Mouse (Mus musculus) hindbrain, embryonic 10.5 days (tissue): Measurements from ENCODE around the gene Slc6a15. TPM values are rescaled to one million over a fixed set of nuclear protein-coding genes. Genes with fewer than 3 reads are reported as not detected.
A peak's percentile ranks its signal among the peaks of the same experiment; 100 is the strongest.

Source experiments
- DNase-seq: peaks from one replicate; pipeline ENCODE4 v3.0.0-alpha.2; 2017; ENCODE audit warnings: low spot score
- H3K27ac ChIP-seq: fragments of 300-500 bp; sonication (generic); 2 replicates; pipeline ENCODE4 v1.5.1; 2016; ENCODE audit warnings: mild to moderate bottlenecking, moderate library complexity
- H3K27me3 ChIP-seq: fragments of 300-500 bp; sonication (generic); 2 replicates; pipeline ENCODE4 v1.6.1; 2016; ENCODE audit warnings: mild to moderate bottlenecking; ENCODE audit not compliant: poor library complexity, insufficient read depth, severe bottlenecking
- H3K36me3 ChIP-seq: fragments of 300-500 bp; sonication (generic); 2 replicates; pipeline ENCODE4 v1.6.1; 2016; ENCODE audit warnings: mild to moderate bottlenecking, moderate library complexity
- H3K4me1 ChIP-seq: fragments of 300-500 bp; sonication (generic); replicated peaks from 2 replicates; pipeline ENCODE4 v1.6.1; 2016; ENCODE audit warnings: mild to moderate bottlenecking
- H3K4me3 ChIP-seq: fragments of 300-500 bp; sonication (generic); 2 replicates; pipeline ENCODE4 v1.5.1; 2016; ENCODE audit warnings: mild to moderate bottlenecking, moderate library complexity
- H3K9me3 ChIP-seq: fragments of 300-500 bp; sonication (generic); 2 replicates; pipeline ENCODE4 v1.6.1; 2016; ENCODE audit warnings: mild to moderate bottlenecking, moderate library complexity
- WGBS: fragments of 180-500 bp; shearing (Covaris S2); methylation state at CpG from one replicate; pipeline ENCODE4 v1.1.7; 2016; 5-methylcytosine and 5-hydroxymethylcytosine counted together
- polyA plus RNA-seq: library from polyadenylated mRNA; unstranded; fragments of >200 nt; fragmentation: Nextera tagmentation; extraction: Ambion mirVana; gene quantifications from 2 replicates; pipeline ENCODE4 v1.2.1, GENCODE M21; 2016

Gene Slc6a15
- 6.3 and 12.7 TPM in 2 replicates for polyA plus RNA-seq

DNA sequence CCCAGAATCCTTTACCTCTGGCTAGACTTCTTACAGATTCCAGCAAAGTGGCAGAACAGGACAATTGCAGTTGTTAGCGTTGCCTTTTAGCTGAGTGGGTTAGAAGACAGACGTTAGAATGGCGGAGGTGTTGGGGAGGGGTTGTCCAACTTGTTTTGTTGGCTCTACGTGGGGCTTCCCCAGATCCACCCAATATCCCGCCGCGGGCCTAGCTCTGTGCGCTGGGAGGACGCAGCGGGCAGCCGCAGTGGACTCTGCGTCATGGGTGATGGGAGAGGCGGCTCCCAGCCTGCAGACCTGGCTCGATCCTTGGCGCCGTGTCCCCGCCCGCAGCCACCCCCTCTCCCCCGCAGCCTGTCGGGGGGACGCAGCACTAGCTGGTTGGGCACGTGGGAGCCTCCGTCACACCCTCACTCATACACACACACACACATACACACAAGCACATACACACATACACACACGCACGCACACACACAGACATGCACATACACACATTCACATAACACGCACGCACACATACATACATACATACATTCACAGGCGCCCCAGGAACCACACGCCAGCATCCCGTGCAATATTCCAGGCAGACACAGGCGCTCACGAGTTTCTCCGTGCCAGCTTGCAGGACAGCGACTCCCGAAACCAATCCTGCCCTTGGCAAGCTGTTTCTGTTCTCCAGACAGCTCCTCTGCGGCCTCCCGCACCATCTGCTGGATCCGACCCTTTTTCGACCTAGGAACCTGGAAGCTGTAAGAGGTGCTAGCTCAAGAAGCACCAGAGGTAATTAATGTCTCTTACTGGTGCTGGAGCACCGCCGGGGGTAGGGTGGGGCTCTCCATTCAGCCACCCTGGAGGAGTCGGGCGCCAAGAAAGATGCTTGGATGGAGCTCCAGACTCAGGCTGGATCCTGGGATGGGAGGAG is at the start of gene Slc6a15:
Gene Slc6a15 (plus strand): TSS at position 413 of the 925 bp plus-strand sequence.
- no peaks in the 10 kb centered on the region for H3K36me3 ChIP-seq
- under 1% methylated on average over 43 of the region's 43 CpGs for WGBS
- peak within 1 kb of the TSS; percentile 70 for H3K4me3 ChIP-seq
- 0 out of 2 replicates have a peak, but pooled peaks cover 12% of the 10 kb centered on the region for H3K27me3 ChIP-seq
- peak; percentile 54 for DNase-seq
- peak within 1 kb of the TSS; percentile 75 for H3K27ac ChIP-seq
- peaks cover 7% of the 10 kb centered on the region; the same call in 1 of the 2 replicates for H3K4me1 ChIP-seq
- H3K9me3 ChIP-seq, result no peaks in the 10 kb centered on the region

DNA sequence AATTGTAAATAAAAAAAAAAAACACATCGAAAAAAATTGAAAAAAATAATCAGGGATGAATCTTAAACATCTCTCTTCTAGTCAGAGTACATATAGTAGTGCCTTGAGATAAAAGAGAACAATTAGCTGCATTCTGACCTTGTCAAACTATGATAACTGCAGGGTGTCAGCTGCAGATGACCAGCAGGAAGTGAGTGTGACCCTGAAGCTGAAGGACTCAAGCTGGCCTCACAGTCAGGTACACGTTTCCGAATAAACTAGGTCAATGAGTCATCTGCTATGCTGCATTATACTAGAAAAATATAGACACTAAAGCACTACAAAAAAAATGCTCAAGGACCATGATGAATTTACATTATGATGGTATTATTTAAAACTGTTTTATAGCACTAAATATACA is 45.6 kb upstream of the Slc6a15 start:
- Histone ChIP-seq H3K27ac (no peak overlapping the region), H3K9me3 (0 out of 2 replicates have a peak, but pooled peaks cover 2% of the 10 kb centered on the region), H3K4me1 (no peaks in the 10 kb centered on the region), H3K4me3 (no peak overlapping the region), H3K36me3 (no peaks in the 10 kb centered on the region), H3K27me3 (no peaks in the 10 kb centered on the region)
- 76% methylated on average over 3 of the region's 3 CpGs for whole genome bisulfite sequencing
- no peak for DNase-seq

DNA sequence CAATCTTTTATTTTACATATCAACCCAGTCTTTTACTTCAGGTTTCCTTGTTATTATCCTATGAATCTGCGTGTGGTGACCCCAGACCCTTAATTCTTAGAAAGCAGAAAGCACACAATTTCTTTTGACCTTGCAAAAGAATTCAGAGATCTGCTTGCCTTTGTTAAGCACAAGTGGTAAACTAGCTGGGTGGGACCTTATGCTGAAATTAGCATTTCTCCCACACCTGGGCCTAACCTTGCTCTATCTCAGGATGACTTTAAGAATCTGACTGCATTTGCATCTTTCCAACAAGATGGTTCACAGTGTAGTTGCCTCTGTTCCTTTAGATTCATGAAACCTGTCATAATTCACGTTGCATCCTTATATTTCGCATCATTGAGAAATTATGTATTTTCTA is 44.2 kb upstream of the Slc6a15 start:
- Histone ChIP-seq H3K36me3 (no peaks in the 10 kb centered on the region), H3K4me3 (no peak overlapping the region), H3K4me1 (no peaks in the 10 kb centered on the region), H3K27me3 (no peaks in the 10 kb centered on the region), H3K27ac (no peak overlapping the region), H3K9me3 (0 out of 2 replicates have a peak, but pooled peaks cover 2% of the 10 kb centered on the region)
- DNase-seq, result no peak
- WGBS, result 87% methylated on average over 3 of the region's 3 CpGs

DNA sequence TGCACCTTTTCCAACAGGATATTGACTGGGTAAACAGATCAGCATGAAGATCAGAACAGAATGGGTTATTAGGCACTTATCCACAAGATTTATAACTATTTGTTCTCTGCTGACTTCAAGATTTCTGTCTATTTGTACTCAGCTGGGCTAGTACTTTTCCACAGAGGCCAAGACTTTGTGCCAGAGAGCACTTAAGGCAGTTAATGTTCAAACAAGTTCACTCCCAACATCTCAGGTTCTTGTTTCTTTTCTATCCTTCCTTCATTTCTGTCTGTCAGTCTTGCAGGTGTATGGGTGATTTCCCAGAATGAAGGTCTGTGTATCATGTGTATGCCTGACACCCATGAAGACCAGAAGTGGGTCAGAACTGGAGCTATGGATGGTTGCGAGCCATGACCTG is 33.3 kb upstream of the Slc6a15 start:
- Histone ChIP-seq H3K36me3 (no peaks in the 10 kb centered on the region), H3K27ac (no peak overlapping the region), H3K27me3 (no peaks in the 10 kb centered on the region), H3K4me3 (no peak overlapping the region), H3K9me3 (no peaks in the 10 kb centered on the region), H3K4me1 (no peaks in the 10 kb centered on the region)
- DNase-seq, result no peak
- 98% methylated on average over 1 of the region's 1 CpGs for WGBS

DNA sequence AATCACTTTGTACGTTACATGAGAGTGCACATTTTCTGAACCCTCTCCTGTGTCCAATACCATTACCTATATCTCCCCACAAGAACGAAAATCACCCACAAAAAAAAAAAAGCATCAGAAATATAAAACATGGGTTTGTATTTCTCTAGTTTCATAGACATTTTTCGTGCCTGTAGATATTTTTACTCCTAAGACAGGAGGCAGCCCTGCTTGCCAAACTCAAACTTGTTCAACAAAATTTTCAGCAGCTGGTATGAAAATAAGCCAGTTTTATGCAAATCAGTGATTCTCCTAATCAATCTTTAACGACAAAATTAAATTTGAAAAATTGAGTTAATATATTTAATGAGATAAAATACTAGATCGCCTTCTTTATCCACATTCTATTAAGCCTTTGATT is 27.7 kb upstream of the Slc6a15 start:
- Histone ChIP-seq H3K4me1 (no peaks in the 10 kb centered on the region), H3K27me3 (no peaks in the 10 kb centered on the region), H3K4me3 (no peak overlapping the region), H3K9me3 (no peaks in the 10 kb centered on the region), H3K36me3 (no peaks in the 10 kb centered on the region), H3K27ac (no peak overlapping the region)
- no peak for DNase-seq
- WGBS, result 89% methylated on average over 5 of the region's 5 CpGs

DNA sequence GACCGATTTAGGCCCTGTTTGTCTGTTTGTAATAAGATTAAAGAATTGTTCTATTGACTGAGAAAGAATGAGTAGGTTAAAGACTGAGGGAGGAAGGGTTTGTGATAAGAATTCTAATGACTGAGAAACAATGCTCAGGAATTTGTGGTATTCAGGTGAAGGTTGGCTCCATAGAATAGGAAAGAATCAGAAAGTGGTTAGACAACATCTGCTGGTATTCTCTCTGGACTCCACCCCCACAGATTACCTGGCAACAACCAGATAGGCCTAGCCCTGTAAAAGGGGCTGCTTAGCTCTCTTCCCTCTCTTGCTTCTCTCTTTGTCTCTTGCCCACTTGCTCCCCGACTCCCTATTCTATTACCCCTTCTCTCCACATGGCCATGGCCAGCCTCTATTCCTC is 20.8 kb upstream of the Slc6a15 start:
- no peak for DNase-seq
- no peaks in the 10 kb centered on the region for H3K36me3 ChIP-seq
- H3K9me3 ChIP-seq, result no peaks in the 10 kb centered on the region
- 53% methylated on average over 2 of the region's 2 CpGs for WGBS
- no peak overlapping the region for H3K4me3 ChIP-seq
- no peaks in the 10 kb centered on the region for H3K27me3 ChIP-seq
- no peak overlapping the region for H3K27ac ChIP-seq
- peaks cover 5% of the 10 kb centered on the region; the same call in 1 of the 2 replicates for H3K4me1 ChIP-seq

DNA sequence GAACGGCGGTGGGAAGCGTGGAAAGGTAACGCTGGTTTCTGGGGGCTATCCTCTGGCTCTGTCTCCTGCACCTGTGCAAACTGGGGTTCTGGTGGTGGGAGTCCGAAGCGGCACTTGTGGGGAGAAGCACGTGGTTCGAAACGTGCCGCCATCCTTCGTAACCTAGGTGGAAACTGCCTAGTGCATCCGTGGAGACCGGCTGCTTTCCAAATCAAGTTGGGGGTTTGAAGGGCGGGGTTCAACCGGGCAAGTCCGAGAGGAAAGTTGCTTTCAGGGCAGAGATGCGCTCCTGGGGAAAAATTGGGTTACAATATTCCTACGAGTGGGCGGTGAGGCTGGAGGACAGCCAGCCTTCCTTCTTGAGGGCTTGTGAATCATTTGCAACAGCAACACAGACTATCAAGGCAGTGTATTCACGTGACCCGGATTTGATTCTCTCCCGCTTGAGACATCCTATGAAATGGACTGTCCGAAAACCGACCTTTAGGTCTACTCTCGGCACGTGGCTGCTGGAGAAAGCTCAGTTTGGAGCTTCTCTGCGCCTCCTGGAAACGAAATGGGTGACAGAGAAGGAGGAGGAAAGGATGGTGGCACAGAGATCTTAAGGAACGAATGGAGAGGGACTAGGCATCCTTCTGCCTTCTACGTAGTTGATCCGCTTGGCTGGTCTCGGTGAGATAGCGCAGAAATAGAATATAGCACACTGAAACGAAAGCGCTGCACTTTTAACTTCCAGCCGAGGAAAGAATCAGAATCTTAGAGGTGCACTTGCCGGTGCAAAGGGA is 905 bp downstream of the Slc6a15 start:
- under 1% methylated on average over 37 of the region's 37 CpGs for WGBS
- peak; percentile 53 for DNase-seq
- Histone ChIP-seq H3K27me3 (0 out of 2 replicates have a peak, but pooled peaks cover 12% of the 10 kb centered on the region), H3K9me3 (no peaks in the 10 kb centered on the region), H3K36me3 (no peaks in the 10 kb centered on the region), H3K4me1 (peaks cover 7% of the 10 kb centered on the region; the same call in 1 of the 2 replicates), H3K4me3 (peak overlapping the region; percentile 70), H3K27ac (peak overlapping the region; percentile 75)

DNA sequence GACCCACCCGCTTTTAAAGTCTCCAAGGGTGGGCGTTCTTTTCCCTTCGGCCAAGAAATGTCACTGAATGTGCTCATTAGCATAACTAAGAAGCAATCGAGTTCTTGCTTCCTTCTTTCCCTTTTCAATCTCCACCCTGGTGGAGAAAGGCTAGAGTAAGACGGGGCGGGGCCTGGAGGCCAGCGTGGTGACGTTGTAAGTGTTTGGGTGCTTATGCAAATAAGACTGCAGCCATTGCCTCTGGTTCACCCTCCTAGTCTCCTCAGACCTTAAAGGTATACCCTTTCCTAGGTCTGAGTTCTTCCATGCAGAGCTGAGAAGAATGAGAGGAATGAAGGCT is 1.5 kb downstream of the Slc6a15 start:
- Histone ChIP-seq H3K27ac (peak overlapping the region; percentile 75), H3K4me1 (peaks cover 7% of the 10 kb centered on the region; the same call in 1 of the 2 replicates)
- 0% methylated on average over 8 of the region's 8 CpGs for WGBS

DNA sequence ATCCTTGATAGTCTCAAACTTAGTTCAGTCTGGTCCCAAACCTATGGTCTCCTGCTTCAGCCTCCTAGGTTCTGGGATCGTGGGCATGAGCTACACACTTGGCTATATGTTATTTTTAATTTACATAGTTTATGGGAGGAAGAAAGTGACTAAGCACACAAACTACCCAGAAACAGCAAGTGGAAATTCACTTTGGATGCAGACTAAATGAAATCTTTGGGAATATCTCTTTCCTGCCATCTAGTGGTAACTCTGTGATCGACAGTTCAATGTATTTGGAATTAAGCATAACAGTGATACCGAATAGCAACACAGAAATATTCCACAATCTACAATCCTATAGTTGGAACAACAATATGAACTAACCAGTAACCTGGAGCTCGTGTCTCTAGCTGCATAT is 34.6 kb downstream of the Slc6a15 start:
- Histone ChIP-seq H3K27ac (no peak overlapping the region), H3K27me3 (no peaks in the 10 kb centered on the region), H3K4me3 (no peak overlapping the region), H3K36me3 (no peaks in the 10 kb centered on the region), H3K4me1 (no peaks in the 10 kb centered on the region), H3K9me3 (no peaks in the 10 kb centered on the region)
- 23% methylated on average over 4 of the region's 4 CpGs for WGBS
- no peak for DNase-seq

More for the DNA sequence above, 1.5 kb downstream of the Slc6a15 start:
- Histone ChIP-seq H3K9me3 (no peaks in the 10 kb centered on the region), H3K4me3 (peak overlapping the region; percentile 70), H3K27me3 (0 out of 2 replicates have a peak, but pooled peaks cover 12% of the 10 kb centered on the region), H3K36me3 (no peaks in the 10 kb centered on the region)
- DNase-seq, result peak; percentile 82

DNA sequence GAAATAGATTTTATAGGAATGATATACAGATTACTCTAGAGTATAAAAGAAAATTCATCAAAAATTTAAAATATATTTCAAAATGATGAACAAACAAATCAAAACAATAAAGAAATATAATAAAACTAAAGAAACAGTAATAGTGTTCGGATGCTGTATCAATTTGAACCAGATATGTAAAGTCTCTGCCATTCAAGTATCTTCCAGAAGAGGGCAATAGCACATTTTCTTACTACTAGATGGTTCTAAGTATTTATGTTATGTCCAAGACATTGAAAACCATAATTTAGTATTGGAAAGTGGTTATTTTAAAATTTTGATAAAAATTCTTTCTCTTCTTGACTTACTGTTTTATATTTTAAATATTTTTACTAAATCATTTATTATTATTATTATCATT is 60.1 kb downstream of the Slc6a15 start:
- no peak for DNase-seq
- Histone ChIP-seq H3K9me3 (no peaks in the 10 kb centered on the region), H3K27me3 (no peaks in the 10 kb centered on the region), H3K36me3 (no peaks in the 10 kb centered on the region), H3K4me3 (no peak overlapping the region), H3K27ac (no peak overlapping the region), H3K4me1 (no peaks in the 10 kb centered on the region)
- WGBS, result 76% methylated on average over 1 of the region's 1 CpGs

DNA sequence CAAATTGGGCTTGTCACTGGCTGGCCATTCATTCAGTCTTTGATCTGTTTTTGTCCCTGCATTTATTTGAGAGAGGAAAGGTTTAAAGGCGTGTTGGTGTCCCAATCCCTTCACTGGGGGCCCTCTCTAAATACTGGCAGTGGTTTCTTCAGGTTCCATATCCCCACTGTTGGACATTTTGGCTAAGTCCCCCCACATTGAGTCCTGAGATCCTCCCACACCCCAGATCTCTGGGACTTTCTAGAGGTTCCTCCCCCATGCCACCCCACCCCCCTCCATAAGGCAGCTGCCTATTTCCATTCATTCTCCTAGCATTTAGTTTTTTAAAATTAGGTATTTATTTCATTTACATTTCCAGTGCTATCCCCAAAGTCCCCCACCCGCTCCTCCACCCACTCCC is 75.0 kb downstream of the Slc6a15 start:
- Histone ChIP-seq H3K4me1 (no peaks in the 10 kb centered on the region), H3K36me3 (no peaks in the 10 kb centered on the region), H3K4me3 (no peak overlapping the region), H3K9me3 (no peaks in the 10 kb centered on the region), H3K27ac (no peak overlapping the region), H3K27me3 (no peaks in the 10 kb centered on the region)
- WGBS, result 78% methylated on average over 2 of the region's 2 CpGs
- no peak for DNase-seq

DNA sequence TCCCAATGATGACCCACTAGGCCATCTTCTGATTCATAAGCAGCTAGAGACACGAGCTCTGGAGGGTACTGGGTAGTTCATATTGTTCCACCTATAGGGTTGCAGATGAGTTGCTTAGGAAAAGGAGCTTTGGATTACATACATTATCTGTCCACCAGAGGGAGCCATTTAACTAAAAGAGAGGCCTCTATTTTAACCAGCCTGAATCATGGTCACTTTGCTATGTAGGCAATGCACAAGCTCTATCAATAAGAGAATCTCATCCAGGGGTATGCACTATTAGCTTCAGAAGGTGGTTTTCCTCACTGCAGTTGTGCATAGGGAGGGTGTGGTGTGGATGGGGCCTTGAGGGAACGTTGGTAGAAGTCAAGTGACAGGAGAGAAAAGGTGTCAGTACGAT is 75.5 kb downstream of the Slc6a15 start:
- Histone ChIP-seq H3K9me3 (no peaks in the 10 kb centered on the region), H3K4me3 (no peak overlapping the region), H3K27me3 (no peaks in the 10 kb centered on the region), H3K4me1 (no peaks in the 10 kb centered on the region), H3K27ac (no peak overlapping the region), H3K36me3 (no peaks in the 10 kb centered on the region)
- peak; percentile 5 for DNase-seq
- whole genome bisulfite sequencing, result 45% methylated on average over 3 of the region's 3 CpGs

DNA sequence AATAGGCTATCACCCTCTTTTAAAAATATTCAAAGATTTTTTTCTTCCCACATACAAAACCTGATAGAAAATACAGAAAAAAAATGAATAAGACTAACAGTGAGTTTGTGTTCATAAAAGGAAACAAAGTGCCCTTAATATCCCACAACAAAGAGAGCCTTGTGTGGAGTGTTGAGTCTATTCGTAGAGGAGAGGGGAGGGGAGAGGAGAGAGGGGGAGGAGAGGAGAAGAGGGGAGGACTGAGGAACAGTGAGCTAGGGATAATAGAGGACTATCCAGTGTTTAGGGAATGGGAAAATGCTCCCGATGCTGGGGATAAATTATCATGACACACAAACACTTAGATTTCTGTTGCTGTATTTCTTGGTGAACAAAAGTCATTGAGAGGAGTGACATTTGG is 80.8 kb downstream of the Slc6a15 start:
- H3K36me3 ChIP-seq, result no peaks in the 10 kb centered on the region
- WGBS, result 53% methylated on average over 2 of the region's 2 CpGs
- H3K9me3 ChIP-seq, result no peaks in the 10 kb centered on the region
- H3K4me1 ChIP-seq, result no peaks in the 10 kb centered on the region
- H3K4me3 ChIP-seq, result no peak overlapping the region
- DNase-seq, result no peak
- no peaks in the 10 kb centered on the region for H3K27me3 ChIP-seq
- no peak overlapping the region for H3K27ac ChIP-seq
